Mouse (Mus musculus): ENCODE data around the gene Cldn10.

Gene Cldn10

GRCm38 (mm10) chr14:118910332-118911222, 122.9 kb downstream of the Cldn10 start:
- peak; percentile 72 for DNase-seq (ENCODE audit: low read depth, low spot score)

GRCm38 (mm10) chr14:118911521-118911920, 123.8 kb downstream of the Cldn10 start:
- DNase-seq (ENCODE audit: low read depth, low spot score) = no peak

- DNase-seq (ENCODE audit: low read depth, low spot score) = no peak
Measured at GRCm38 (mm10) chr14:118913651-118914050, 125.9 kb downstream of the Cldn10 start.

- DNase-seq (ENCODE audit: low read depth, low spot score) = peak; percentile 39
Measured at GRCm38 (mm10) chr14:118919025-118919424, 131.3 kb downstream of the Cldn10 start.

GRCm38 (mm10) chr14:118920654-118921053, 132.9 kb downstream of the Cldn10 start:
- peak; percentile 37 for DNase-seq (ENCODE audit: low read depth, low spot score)

GRCm38 (mm10) chr14:118922251-118922650, 134.5 kb downstream of the Cldn10 start:
- DNase-seq (ENCODE audit: low read depth, low spot score) = peak; percentile 32

- DNase-seq (ENCODE audit: low read depth, low spot score) = peak; percentile 62
Measured at GRCm38 (mm10) chr14:118922667-118923184, 135.0 kb downstream of the Cldn10 start.

Data from ZHBTc4 (cell line).